Mouse (Mus musculus) bone marrow macrophage, adult 2 months (primary cell): Measurements from ENCODE around the gene Paox.

Experiments
- CTCF ChIP-seq: IDR thresholded peaks from 2 replicates; pipeline ENCODE4 v1.5.1; 2012; ENCODE audit warnings: low read depth, mild to moderate bottlenecking, low read length, moderate library complexity
- POLR2A ChIP-seq: IDR thresholded peaks from 2 replicates; pipeline ENCODE4 v1.6.1; 2012; ENCODE audit warnings: mild to moderate bottlenecking, low read depth, low read length, borderline replicate concordance

DNA sequence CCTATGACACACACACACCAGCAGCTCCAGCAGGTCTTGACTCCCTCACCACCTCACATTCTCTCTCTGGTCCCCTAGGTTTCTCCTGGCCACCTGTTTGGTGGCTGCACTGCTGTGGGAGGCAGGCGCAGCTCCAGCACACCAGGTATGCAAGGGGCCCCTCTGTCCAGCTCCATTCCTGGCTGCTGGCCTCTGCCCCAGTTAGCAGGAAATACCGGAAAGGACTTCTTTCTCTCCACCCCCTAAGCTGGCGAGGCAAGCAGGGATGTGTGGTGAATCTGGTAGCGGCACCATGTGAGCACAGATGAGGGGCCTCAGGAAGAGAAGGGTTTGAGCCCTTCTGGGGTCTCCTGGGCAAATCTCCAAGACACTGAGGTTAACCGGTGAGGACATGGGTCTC is 20.6 kb upstream of the Paox start:
- TF ChIP-seq CTCF (no peak), POLR2A (no peak)
